Mouse (Mus musculus): ENCODE results near the gene Plp2. TPM values are rescaled to one million over a fixed set of nuclear protein-coding genes. Genes with fewer than 3 reads are reported as not detected.

Plp2 gene
- polyA plus RNA-seq, 1 experiment from 2014 or later: 29.2 TPM

- ATAC-seq (ENCODE audit: low read depth): no peak
- WGBS (ENCODE audit: insufficient replicate concordance): 61% methylated on average over 2 of the region's 2 CpGs
- Histone ChIP-seq H3K4me3 (ENCODE audit: low read depth, low read length) (no peak overlapping the region), H3K4me1 (ENCODE audit: control insufficient read depth, low read depth, low read length) (no peaks in the 10 kb centered on the region), H3K4me2 (ENCODE audit: low read depth, low read length) (no peak overlapping the region), H3K36me3 (ENCODE audit: control insufficient read depth, insufficient read depth) (no peaks in the 10 kb centered on the region), H3K9me3 (replicated peaks; ENCODE audit: control insufficient read depth, low read length) (no peaks in the 10 kb centered on the region), H3K9ac (ENCODE audit: low read depth, low read length) (no peak overlapping the region), H3K27me3 (ENCODE audit: control insufficient read depth, insufficient read depth, low read depth, low read length) (no peaks in the 10 kb centered on the region), H3K27ac (ENCODE audit: low read length) (no peak overlapping the region)
Measured at GRCm38 (mm10) chrX:7688321-7688720, 17.1 kb upstream of the Plp2 start.

GRCm38 (mm10) chrX:7680864-7681263 is 9.7 kb upstream of the Plp2 start, which contains the start of gene Magix:
Gene Magix (minus strand): TSS chrX:7681251.
- peak within 1 kb of the TSS; percentile 55 for H3K4me2 ChIP-seq (ENCODE audit: low read depth, low read length)
- peak within 1 kb of the TSS; percentile 38; the same call in 1 of the 2 replicates for H3K4me3 ChIP-seq (ENCODE audit: low read depth, low read length)
- H3K27ac ChIP-seq (ENCODE audit: low read length): no peak within 1 kb of the TSS
- WGBS (ENCODE audit: insufficient replicate concordance): 66% methylated on average over 14 of the region's 14 CpGs
- H3K27me3 ChIP-seq (ENCODE audit: control insufficient read depth, insufficient read depth, low read depth, low read length): no peaks in the 10 kb centered on the region
- peak; percentile 44 for ATAC-seq (ENCODE audit: low read depth)
- H3K9me3 ChIP-seq (replicated peaks; ENCODE audit: control insufficient read depth, low read length): no peaks in the 10 kb centered on the region
- no peaks in the 10 kb centered on the region for H3K36me3 ChIP-seq (ENCODE audit: control insufficient read depth, insufficient read depth)
- H3K9ac ChIP-seq (ENCODE audit: low read depth, low read length): 0 out of 2 replicates have a peak within 1 kb of the TSS, but pooled peaks have one; percentile 31
- H3K4me1 ChIP-seq (ENCODE audit: control insufficient read depth, low read depth, low read length): no peaks in the 10 kb centered on the region

- 0 out of 2 replicates have a peak overlapping the region, but pooled peaks have one; percentile 31 for H3K9ac ChIP-seq (ENCODE audit: low read depth, low read length)
- no peak for ATAC-seq (ENCODE audit: low read depth)
Measured at GRCm38 (mm10) chrX:7680057-7680412, 8.8 kb upstream of the Plp2 start.

GRCm38 (mm10) chrX:7679405-7680056 is 8.3 kb upstream of the Plp2 start:
- no peaks in the 10 kb centered on the region; the same call in none of the 2 replicates for H3K4me1 ChIP-seq (ENCODE audit: control insufficient read depth, low read depth, low read length)
- H3K27me3 ChIP-seq (ENCODE audit: control insufficient read depth, insufficient read depth, low read depth, low read length): no peaks in the 10 kb centered on the region
- H3K4me3 ChIP-seq (ENCODE audit: low read depth, low read length): peak overlapping the region; percentile 38
- H3K9me3 ChIP-seq (replicated peaks; ENCODE audit: control insufficient read depth, low read length): no peaks in the 10 kb centered on the region
- 16% methylated on average over 27 of the region's 27 CpGs for WGBS (ENCODE audit: insufficient replicate concordance)
- no peak overlapping the region for H3K27ac ChIP-seq (ENCODE audit: low read length)
- peak; percentile 93 for ATAC-seq (ENCODE audit: low read depth)
- no peaks in the 10 kb centered on the region for H3K36me3 ChIP-seq (ENCODE audit: control insufficient read depth, insufficient read depth)
- 0 out of 2 replicates have a peak overlapping the region, but pooled peaks have one; percentile 31 for H3K9ac ChIP-seq (ENCODE audit: low read depth, low read length)
- H3K4me2 ChIP-seq (ENCODE audit: low read depth, low read length): peak overlapping the region; percentile 55

More at GRCm38 (mm10) chrX:7680057-7680412, 8.8 kb upstream of the Plp2 start:
- Histone ChIP-seq H3K4me2 (ENCODE audit: low read depth, low read length) (peak overlapping the region; percentile 55), H3K36me3 (ENCODE audit: control insufficient read depth, insufficient read depth) (no peaks in the 10 kb centered on the region), H3K9me3 (replicated peaks; ENCODE audit: control insufficient read depth, low read length) (no peaks in the 10 kb centered on the region), H3K4me1 (ENCODE audit: control insufficient read depth, low read depth, low read length) (no peaks in the 10 kb centered on the region), H3K27me3 (ENCODE audit: control insufficient read depth, insufficient read depth, low read depth, low read length) (no peaks in the 10 kb centered on the region), H3K27ac (ENCODE audit: low read length) (no peak overlapping the region), H3K4me3 (ENCODE audit: low read depth, low read length) (peak overlapping the region; percentile 38)
- WGBS (ENCODE audit: insufficient replicate concordance): 29% methylated on average over 12 of the region's 12 CpGs

GRCm38 (mm10) chrX:7678986-7679385 is 7.8 kb upstream of the Plp2 start:
- Histone ChIP-seq H3K36me3 (ENCODE audit: control insufficient read depth, insufficient read depth) (no peaks in the 10 kb centered on the region), H3K27me3 (ENCODE audit: control insufficient read depth, insufficient read depth, low read depth, low read length) (no peaks in the 10 kb centered on the region), H3K9ac (ENCODE audit: low read depth, low read length) (no peak overlapping the region), H3K4me1 (ENCODE audit: control insufficient read depth, low read depth, low read length) (no peaks in the 10 kb centered on the region; the same call in none of the 2 replicates), H3K9me3 (replicated peaks; ENCODE audit: control insufficient read depth, low read length) (no peaks in the 10 kb centered on the region), H3K27ac (ENCODE audit: low read length) (no peak overlapping the region), H3K4me2 (ENCODE audit: low read depth, low read length) (no peak overlapping the region), H3K4me3 (ENCODE audit: low read depth, low read length) (no peak overlapping the region)
- ATAC-seq (ENCODE audit: low read depth): no peak
- 28% methylated on average over 3 of the region's 3 CpGs for WGBS (ENCODE audit: insufficient replicate concordance)

GRCm38 (mm10) chrX:7675001-7675380 is 3.8 kb upstream of the Plp2 start:
- Histone ChIP-seq H3K4me2 (ENCODE audit: low read depth, low read length) (peak overlapping the region; percentile 56), H3K27ac (ENCODE audit: low read length) (no peak overlapping the region), H3K4me3 (ENCODE audit: low read depth, low read length) (peak overlapping the region; percentile 43), H3K27me3 (ENCODE audit: control insufficient read depth, insufficient read depth, low read depth, low read length) (no peaks in the 10 kb centered on the region), H3K36me3 (ENCODE audit: control insufficient read depth, insufficient read depth) (no peaks in the 10 kb centered on the region), H3K9me3 (replicated peaks; ENCODE audit: control insufficient read depth, low read length) (no peaks in the 10 kb centered on the region), H3K9ac (ENCODE audit: low read depth, low read length) (no peak overlapping the region; the same call in 1 of the 2 replicates), H3K4me1 (ENCODE audit: control insufficient read depth, low read depth, low read length) (peaks cover 8% of the 10 kb centered on the region)
- WGBS (ENCODE audit: insufficient replicate concordance): 22% methylated on average over 10 of the region's 10 CpGs
- no peak for ATAC-seq (ENCODE audit: low read depth)

GRCm38 (mm10) chrX:7674284-7675000 is 3.3 kb upstream of the Plp2 start:
- 17% methylated on average over 28 of the region's 28 CpGs for WGBS (ENCODE audit: insufficient replicate concordance)
- Histone ChIP-seq H3K36me3 (ENCODE audit: control insufficient read depth, insufficient read depth) (no peaks in the 10 kb centered on the region), H3K4me2 (ENCODE audit: low read depth, low read length) (peak overlapping the region; percentile 56), H3K9me3 (replicated peaks; ENCODE audit: control insufficient read depth, low read length) (no peaks in the 10 kb centered on the region), H3K4me3 (ENCODE audit: low read depth, low read length) (peak overlapping the region; percentile 43), H3K4me1 (ENCODE audit: control insufficient read depth, low read depth, low read length) (peaks cover 8% of the 10 kb centered on the region), H3K9ac (ENCODE audit: low read depth, low read length) (peak overlapping the region; percentile 15; the same call in 1 of the 2 replicates), H3K27me3 (ENCODE audit: control insufficient read depth, insufficient read depth, low read depth, low read length) (no peaks in the 10 kb centered on the region), H3K27ac (ENCODE audit: low read length) (peak overlapping the region; percentile 14; the same call in 1 of the 2 replicates)
- ATAC-seq (ENCODE audit: low read depth): no peak

GRCm38 (mm10) chrX:7673578-7674281 is 2.5 kb upstream of the Plp2 start:
- WGBS (ENCODE audit: insufficient replicate concordance): 18% methylated on average over 12 of the region's 12 CpGs

More at GRCm38 (mm10) chrX:7673578-7674281, 2.5 kb upstream of the Plp2 start:
- Histone ChIP-seq H3K27ac (ENCODE audit: low read length) (peak overlapping the region; percentile 14; the same call in 1 of the 2 replicates), H3K9ac (ENCODE audit: low read depth, low read length) (no peak overlapping the region), H3K4me1 (ENCODE audit: control insufficient read depth, low read depth, low read length) (peaks cover 8% of the 10 kb centered on the region), H3K36me3 (ENCODE audit: control insufficient read depth, insufficient read depth) (no peaks in the 10 kb centered on the region), H3K27me3 (ENCODE audit: control insufficient read depth, insufficient read depth, low read depth, low read length) (no peaks in the 10 kb centered on the region), H3K4me3 (ENCODE audit: low read depth, low read length) (peak overlapping the region; percentile 43; the same call in 1 of the 2 replicates), H3K4me2 (ENCODE audit: low read depth, low read length) (peak overlapping the region; percentile 56), H3K9me3 (replicated peaks; ENCODE audit: control insufficient read depth, low read length) (no peaks in the 10 kb centered on the region)
- no peak for ATAC-seq (ENCODE audit: low read depth)

All from liver, embryonic 16.5 days (tissue).